Mouse (Mus musculus) lung, postnatal 10 days (tissue): ENCODE measurements at regions not wholly inside any gene's neighbourhood (a gene's known extent, or its start where the extent isn't known, plus 50 kb on each side); places are given as distances from the start of the nearest gene placed in this dataset.
"Not testable (repeated sequence)": the region's sequence is repeated elsewhere in the genome, so short reads cannot be mapped to it uniquely, and the experiment has no call there.

Experiments used
- DNase-seq: peaks from one replicate; pipeline ENCODE4 v3.0.0; 2021

- no peak for DNase-seq
These were observed 128.9 kb upstream of the Gm527 start for GRCm38 (mm10) chr12:64788761-64789160.

DNA sequence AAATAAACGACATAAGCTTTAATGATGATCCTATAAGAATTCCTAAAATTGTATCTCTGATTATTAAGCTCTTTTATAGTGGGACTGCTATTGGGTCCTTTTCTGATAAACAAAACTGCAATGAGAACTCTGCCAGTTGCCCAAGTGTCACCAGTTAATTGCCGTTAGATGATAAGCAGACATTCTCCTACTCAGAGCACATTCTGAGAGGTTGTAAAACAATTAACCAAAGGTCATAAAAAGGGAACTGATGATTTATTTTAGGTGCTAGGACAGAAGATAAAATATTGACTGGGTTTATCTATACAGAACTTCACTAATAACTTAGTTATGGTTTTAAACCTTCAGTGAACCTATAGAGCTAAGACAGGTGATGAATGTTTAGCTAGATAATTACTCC, 109.2 kb upstream of the Gm527 start:
- not testable (repeated sequence) for DNase-seq

GRCm38 (mm10) chr12:64810081-64810480, 107.6 kb upstream of the Gm527 start:
- no peak for DNase-seq

- no peak for DNase-seq
These were observed 101.8 kb upstream of the Gm527 start for GRCm38 (mm10) chr12:64815871-64816270.

DNA sequence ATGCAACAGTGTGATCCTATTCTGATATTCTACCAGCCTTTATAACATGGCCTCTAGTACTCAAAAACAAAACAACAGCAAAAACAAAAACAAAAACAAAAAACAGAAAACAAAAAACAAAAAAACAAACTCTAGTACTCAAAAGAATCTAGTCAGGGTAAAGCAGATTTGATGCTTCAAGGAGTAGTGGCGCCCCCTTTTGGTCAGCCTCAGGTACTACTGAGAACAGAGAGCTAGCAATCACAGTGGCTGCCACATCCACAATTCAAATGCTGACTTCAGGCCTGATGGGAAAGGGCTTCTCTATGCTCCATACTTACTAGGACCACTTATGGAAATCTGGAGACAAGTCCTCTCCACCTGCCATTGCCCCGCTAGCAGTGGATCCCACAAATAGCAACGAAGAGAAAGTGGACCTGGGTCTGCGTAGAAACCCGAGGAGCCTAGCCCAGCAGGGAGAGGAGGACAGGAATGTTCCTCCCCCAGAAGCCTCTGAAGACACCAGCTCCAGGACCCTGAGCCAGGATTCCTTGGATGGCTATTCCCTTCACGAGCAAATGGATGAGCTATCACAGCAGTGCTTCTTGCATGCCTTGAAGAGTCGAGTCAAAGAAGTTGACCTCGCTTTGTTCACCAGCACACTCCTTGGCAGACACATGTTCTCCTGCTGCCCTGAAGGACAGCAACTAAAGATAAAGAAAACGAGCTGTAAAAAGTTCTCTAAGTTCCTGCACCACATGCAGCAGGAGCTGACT, 100.5 kb upstream of the Gm527 start:
- DNase-seq, result no peak

DNA sequence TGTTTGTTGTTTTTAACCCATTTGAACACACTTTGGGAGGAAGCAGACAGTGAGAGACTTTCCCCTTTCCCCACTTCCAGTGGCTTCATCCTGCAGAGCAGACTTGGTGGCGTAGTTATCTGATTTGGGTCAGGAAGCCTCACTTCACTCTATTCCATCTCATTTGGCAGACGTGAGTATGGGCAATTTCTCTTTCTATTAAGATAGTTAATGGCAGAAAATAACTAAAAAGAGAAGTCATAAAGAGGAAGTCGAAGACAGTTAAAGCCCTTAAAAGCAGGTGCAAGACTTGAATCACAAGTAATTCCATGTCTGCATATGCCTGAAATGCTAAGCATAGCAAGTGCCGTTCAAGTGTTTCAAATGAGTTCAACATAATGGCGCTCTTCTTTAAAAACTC, 97.0 kb upstream of the Gm527 start:
- no peak for DNase-seq

DNA sequence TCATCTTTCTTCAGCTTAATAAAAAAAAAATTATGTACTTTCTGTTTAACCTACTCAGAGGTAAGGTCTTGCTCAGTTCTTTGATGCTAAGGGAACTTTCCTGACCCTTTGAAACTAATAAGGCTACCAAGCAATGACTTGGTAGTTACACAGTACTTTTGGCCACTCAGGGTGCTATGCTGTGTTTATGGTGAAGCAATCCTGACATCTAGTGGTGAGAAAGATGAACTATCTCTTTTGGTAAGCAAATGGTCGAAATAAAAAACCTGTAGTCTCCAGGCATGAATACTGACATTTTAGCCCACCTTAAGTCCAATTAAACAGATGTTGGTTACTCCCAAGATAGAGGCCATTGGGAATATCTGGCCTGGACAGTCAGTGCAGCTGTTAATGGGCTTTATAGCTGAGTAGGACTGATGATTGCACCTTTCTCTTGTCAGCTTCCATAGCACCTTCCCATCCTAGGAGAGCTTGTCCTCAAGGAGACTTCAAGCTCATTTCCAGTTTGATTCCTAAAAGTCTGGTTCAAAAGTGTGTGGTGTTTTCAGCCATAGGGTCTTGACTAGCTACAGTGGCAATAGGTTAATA, 88.0 kb upstream of the Gm527 start:
- DNase-seq, result peak; percentile 17

DNA sequence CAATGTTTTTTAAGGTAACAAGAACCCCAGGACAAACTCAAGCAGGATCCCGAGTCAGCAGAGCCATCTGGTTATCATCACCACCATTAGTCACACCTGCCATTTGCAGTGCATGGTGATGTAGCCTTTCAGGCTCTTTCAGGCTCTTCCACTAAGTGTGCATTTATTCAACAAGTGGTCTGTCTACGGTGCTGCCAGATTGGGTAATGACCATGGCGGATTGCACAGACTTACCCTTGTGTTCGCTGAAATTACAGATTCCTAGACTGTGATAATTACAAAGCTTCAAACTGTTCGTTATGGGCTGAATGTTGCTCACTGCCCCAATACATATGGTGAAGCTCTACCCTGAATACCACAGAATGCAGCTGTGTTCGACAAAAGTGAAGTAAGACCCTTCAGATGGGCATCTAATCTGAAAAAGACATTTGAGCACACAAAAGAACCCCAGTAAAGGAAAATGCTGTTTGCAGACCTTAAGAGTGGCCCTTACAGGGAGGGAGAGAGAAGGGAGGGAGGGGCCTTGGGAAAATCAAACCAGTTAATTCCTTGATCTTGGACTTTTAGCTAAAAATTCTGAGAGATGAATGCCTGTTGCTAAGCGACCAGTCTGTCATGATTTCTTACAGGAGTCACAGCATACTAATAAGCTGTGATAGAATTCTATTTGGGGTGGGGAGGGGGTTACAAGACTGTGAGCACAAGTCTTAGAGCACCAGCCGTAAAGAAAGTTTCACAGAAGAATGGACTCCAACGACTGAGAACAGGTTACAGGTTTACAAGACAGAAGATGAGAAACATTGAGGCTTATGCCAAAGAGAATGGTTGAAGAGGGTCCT, 85.2 kb upstream of the Gm527 start:
- no peak for DNase-seq

GRCm38 (mm10) chr12:64857709-64858108, 60.0 kb upstream of the Gm527 start:
- DNase-seq, result no peak
